Mouse (Mus musculus): ENCODE data around the gene Dyrk3. TPM values are rescaled to one million over a fixed set of nuclear protein-coding genes. Genes with fewer than 3 reads are reported as not detected.

The Dyrk3 gene
- total RNA-seq, 4 experiments from 2014 or later, result 0.25 to 0.71 (median 0.53) TPM

GRCm38 (mm10) chr1:131112576-131112975 lies 25.6 kb downstream of the Dyrk3 start:
- no peak for DNase-seq (ENCODE audit: low spot score)

- DNase-seq (ENCODE audit: low spot score), result peak; percentile 53
Observed at GRCm38 (mm10) chr1:131110525-131111106, 27.5 kb downstream of the Dyrk3 start.

- no peak for DNase-seq (ENCODE audit: low spot score)
Observed at GRCm38 (mm10) chr1:131107575-131108308, 30.4 kb downstream of the Dyrk3 start.

GRCm38 (mm10) chr1:131103776-131104424 lies 34.2 kb downstream of the Dyrk3 start:
- no peak for DNase-seq (ENCODE audit: low spot score)

- no peak for DNase-seq (ENCODE audit: low spot score)
Observed at GRCm38 (mm10) chr1:131100808-131101207, 37.3 kb downstream of the Dyrk3 start.

- peak; percentile 91 for DNase-seq (ENCODE audit: low spot score)
Observed at GRCm38 (mm10) chr1:131097700-131098094, 40.4 kb downstream of the Dyrk3 start, which contains the start of gene Mapkapk2. Gene Mapkapk2, minus strand, starts transcription at chr1:131097826.

- peak; percentile 55 for DNase-seq (ENCODE audit: low spot score)
Observed at GRCm38 (mm10) chr1:131096803-131097699, 41.1 kb downstream of the Dyrk3 start.

- no peak for DNase-seq (ENCODE audit: low spot score)
Observed at GRCm38 (mm10) chr1:131096132-131096695, 41.9 kb downstream of the Dyrk3 start.

GRCm38 (mm10) chr1:131095574-131095973 lies 42.6 kb downstream of the Dyrk3 start:
- no peak for DNase-seq (ENCODE audit: low spot score)

- DNase-seq (ENCODE audit: low spot score), result no peak
Observed at GRCm38 (mm10) chr1:131093889-131094288, 44.3 kb downstream of the Dyrk3 start.

- DNase-seq (ENCODE audit: low spot score), result no peak
Observed at GRCm38 (mm10) chr1:131092846-131093245, 45.3 kb downstream of the Dyrk3 start.

- no peak for DNase-seq (ENCODE audit: low spot score)
Observed at GRCm38 (mm10) chr1:131092173-131092572, 46.0 kb downstream of the Dyrk3 start.

- DNase-seq (ENCODE audit: low spot score), result peak; percentile 40
Observed at GRCm38 (mm10) chr1:131091481-131091880, 46.7 kb downstream of the Dyrk3 start.

GRCm38 (mm10) chr1:131090877-131091276 lies 47.3 kb downstream of the Dyrk3 start:
- no peak for DNase-seq (ENCODE audit: low spot score)

GRCm38 (mm10) chr1:131090261-131090660 lies 47.9 kb downstream of the Dyrk3 start:
- DNase-seq (ENCODE audit: low spot score), result peak; percentile 56

GRCm38 (mm10) chr1:131089525-131090127 lies 48.5 kb downstream of the Dyrk3 start:
- DNase-seq (ENCODE audit: low spot score), result peak; percentile 52

- DNase-seq (ENCODE audit: low spot score), result no peak
Observed at GRCm38 (mm10) chr1:131088547-131088946, 49.6 kb downstream of the Dyrk3 start.

GRCm38 (mm10) chr1:131086907-131087306 lies 51.2 kb downstream of the Dyrk3 start:
- peak; percentile 53 for DNase-seq (ENCODE audit: low spot score)

GRCm38 (mm10) chr1:131085957-131086739 lies 52.0 kb downstream of the Dyrk3 start:
- no peak for DNase-seq (ENCODE audit: low spot score)

- no peak for DNase-seq (ENCODE audit: low spot score)
Observed at GRCm38 (mm10) chr1:131085272-131085671, 52.9 kb downstream of the Dyrk3 start.

Measured in heart, adult 8-10 months (tissue).